Mouse (Mus musculus) ovary, postnatal 36 days (tissue): ENCODE results near the gene Krtap15.

Source experiments
- DNase-seq: peaks from one replicate; pipeline ENCODE4 v3.0.0; 2022; ENCODE audit warnings: low spot score, mixed read lengths

Krtap15 gene

DNA sequence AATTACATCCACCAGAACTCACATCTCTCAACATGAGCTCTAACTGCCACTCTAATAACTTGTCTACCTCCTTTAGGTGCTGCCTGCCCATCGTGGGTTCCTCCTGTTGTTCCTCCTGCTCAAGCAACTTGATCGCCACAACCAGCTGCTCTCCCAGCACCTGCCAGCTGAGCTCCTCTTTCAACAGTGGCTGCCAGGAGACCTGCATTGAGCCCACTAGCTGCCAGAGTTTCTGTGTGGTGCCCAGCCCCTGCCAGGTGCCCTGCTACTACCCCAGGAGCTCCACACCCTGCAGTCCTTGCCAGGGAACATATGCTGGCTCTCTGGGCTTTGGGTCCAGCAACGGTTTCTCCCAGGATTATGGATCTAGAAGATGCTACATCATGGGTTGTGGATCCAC lies at the start of gene Krtap15:
Gene Krtap15, plus strand, starts transcription at position 150 of the 400 bp plus-strand sequence.
- no peak for DNase-seq

- DNase-seq: no peak
Measured at GRCm38 (mm10) chr16:88774106-88774505, 45.9 kb upstream of the Krtap15 start, which contains the start of gene 2310057N15Rik. TSS of gene 2310057N15Rik (minus strand) at chr16:88774206.

DNA sequence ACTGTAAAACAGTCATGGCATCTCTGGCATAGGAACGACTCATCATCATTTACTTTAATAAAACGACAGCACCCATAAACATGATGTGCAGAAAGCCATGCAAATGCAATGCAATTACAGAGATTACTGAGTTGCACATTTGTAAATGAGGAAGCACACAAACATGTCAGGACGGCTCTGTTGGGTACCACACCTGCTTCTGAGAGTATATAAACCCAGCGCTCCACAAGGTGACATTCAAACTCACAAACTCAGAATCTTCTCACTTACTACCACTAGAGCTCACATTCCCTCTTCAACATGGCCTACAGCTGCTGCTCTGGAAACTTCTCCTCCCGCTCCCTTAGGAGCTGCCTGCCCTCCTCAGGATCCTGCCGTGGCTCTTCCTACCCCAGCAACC lies 42.4 kb upstream of the Krtap15 start, which contains the start of gene Gm5965:
Gene Gm5965, plus strand, starts transcription at position 301 of the 400 bp plus-strand sequence.
- DNase-seq: no peak

DNA sequence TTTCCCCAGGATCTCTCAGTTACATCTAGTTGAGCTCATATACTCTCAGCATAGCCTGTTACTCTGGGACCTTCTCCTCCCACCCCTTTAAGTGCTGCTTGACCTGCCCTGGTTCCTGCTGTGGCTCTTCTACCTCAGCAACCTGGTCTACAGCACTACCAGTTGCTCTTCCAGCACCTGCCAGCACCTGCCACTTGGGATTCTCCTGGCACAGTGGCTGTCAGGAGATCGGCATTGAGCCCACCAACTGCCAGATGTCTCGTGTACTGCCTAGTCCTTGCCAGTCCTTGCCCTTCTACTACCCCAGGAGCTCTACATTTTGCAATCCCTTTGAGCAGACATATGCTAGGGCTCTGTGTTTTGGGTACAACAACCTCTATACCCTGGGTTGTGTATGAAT lies 33.2 kb upstream of the Krtap15 start:
- DNase-seq: no peak

GRCm38 (mm10) chr16:88811827-88812226 lies 8.2 kb upstream of the Krtap15 start, which contains the start of gene Gm20741:
TSS of gene Gm20741 (minus strand) at chr16:88812220.
- DNase-seq: no peak

DNA sequence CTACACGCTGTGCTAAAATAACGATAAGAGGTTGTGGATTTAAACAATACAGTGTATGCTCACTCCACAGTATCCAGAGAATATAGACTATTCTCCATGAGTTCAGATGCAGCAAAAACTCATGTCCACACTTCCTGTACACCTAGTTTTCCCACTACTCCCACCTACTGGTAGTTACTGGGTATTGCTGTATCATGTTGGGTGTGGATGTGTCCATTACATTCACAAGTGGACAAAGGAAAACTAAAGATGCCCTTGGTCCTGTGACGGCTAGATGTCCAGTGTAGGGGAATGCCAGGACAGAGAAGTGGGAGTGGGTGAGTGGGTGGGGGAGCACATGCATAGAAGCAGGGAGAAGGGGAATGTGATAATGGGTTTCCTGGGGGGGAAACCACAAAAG lies 3.7 kb downstream of the Krtap15 start:
- no peak for DNase-seq

DNA sequence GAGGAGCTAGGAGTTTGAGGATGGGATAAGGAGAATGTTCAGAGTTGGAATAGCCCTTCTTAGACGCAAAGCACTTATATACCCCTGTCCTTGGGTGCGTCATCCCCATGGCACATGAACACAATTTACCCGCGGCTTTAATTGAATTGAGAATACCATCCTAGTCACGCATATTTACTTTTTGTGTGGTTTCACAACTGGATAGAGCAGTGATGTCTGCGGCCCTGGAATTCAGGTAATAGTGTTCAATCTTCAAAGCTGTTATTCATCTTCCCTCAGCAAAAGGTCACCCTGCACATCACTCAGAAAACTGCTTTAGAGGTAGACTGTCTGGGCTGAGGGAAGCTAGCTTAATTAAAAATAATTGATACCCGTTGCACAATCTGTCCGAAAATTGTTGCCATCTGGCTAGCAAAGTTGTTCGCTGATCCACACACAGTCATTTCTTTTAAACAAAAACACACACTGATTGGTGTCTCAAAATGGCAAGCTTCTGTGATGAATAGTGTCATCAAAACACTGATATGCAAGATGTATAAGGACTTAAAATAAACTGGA lies 6.2 kb downstream of the Krtap15 start, which contains the start of gene Krtap14:
Gene Krtap14, minus strand, starts transcription at position 51 of the 558 bp plus-strand sequence.
- no peak for DNase-seq

GRCm38 (mm10) chr16:88826978-88827377 lies 7.0 kb downstream of the Krtap15 start:
- no peak for DNase-seq

GRCm38 (mm10) chr16:88847363-88847762 lies 27.3 kb downstream of the Krtap15 start:
- no peak for DNase-seq

DNA sequence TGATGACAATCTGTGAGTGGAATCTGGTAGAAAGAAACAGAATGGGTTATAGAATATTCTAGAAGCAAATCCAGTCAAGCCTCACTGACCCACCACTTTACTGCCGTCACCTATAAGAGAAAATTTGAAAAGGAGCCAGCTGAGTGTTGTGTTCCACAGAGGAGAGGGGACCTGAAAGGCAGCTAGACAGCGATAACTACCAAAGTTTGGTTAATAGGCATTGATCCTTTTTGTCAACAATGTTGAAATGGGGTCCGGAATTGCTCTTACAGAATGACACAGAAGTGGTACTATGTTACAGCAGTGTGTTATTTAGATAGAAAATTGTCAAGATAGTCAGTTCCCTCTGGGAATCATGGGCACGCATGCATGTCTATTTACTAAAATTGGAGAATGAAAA lies 28.5 kb downstream of the Krtap15 start:
- no peak for DNase-seq

- DNase-seq: no peak
Measured at GRCm38 (mm10) chr16:88851450-88851849, 31.4 kb downstream of the Krtap15 start.

- no peak for DNase-seq
Measured at GRCm38 (mm10) chr16:88864887-88865407, 44.9 kb downstream of the Krtap15 start.

DNA sequence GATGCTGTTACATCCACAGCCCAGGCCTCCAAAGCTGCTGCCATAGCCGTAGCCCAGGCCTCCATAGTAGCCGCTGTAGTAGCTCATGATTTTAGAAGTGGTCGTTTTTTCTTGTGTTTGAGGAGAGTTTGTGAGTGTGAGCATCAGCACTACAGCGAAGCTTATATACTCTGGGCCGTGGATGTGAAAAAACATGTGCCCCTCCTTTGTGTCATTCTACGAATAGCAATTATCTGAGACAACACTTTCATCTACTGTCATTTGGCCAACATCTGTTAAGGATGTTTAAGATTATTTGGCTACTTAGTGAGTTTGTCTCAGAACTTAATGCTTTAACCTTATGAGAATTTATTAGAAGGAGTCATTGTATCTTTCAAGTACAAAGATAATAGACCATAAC lies 49.3 kb downstream of the Krtap15 start, which contains the start of gene Krtap19-1:
Gene Krtap19-1, minus strand, starts transcription at position 101 of the 400 bp plus-strand sequence.
- no peak for DNase-seq

- no peak for DNase-seq
Measured at GRCm38 (mm10) chr16:88874169-88874568, 54.2 kb downstream of the Krtap15 start, which contains the start of gene Krtap19-2. TSS of gene Krtap19-2 (minus strand) at chr16:88874269.

DNA sequence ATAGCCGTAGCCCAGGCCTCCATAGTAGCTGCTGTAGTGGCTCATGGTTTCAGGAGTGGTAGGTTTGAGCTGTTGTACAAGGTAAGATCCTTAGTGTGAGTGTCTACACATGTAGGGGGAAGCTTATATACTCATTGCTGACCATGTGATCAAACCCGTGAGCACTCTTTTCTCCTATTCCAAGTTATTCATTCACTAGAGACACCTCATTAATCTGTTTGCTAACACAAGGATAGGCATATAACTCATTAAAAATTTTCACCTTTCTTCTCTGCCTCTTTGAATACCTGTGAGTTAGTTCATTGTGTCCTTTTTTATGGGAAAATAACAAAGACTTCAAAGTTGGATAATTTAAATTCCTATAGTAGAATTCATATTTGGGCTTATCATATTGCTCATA lies 57.9 kb downstream of the Krtap15 start, which contains the start of gene Krtap19-3:
Gene Krtap19-3, minus strand, starts transcription at position 101 of the 400 bp plus-strand sequence.
- DNase-seq: no peak
